Mouse (Mus musculus) frontal cortex, adult 2 months (tissue): ENCODE results near the gene Mdm2. TPM values are rescaled to one million over a fixed set of nuclear protein-coding genes. Genes with fewer than 3 reads are reported as not detected.
A peak's percentile ranks its signal among the peaks of the same experiment; 100 is the strongest.

Experiments
- DNase-seq, 2 experiments: peaks; one replicate each; pipeline ENCODE4 v3.0.0; 2022; ENCODE audit warnings: low spot score in 1 of 2; ENCODE audit errors: extremely low spot score in 1 of 2
- polyA plus RNA-seq: library from polyadenylated mRNA; depleted of rRNA; stranded (reverse); fragments of >200 nt; gene quantifications from 2 replicates; pipeline ENCODE4 v1.2.3, GENCODE M21; 2012

Gene Mdm2
- polyA plus RNA-seq, 1 experiment, result 74.5 TPM

DNA sequence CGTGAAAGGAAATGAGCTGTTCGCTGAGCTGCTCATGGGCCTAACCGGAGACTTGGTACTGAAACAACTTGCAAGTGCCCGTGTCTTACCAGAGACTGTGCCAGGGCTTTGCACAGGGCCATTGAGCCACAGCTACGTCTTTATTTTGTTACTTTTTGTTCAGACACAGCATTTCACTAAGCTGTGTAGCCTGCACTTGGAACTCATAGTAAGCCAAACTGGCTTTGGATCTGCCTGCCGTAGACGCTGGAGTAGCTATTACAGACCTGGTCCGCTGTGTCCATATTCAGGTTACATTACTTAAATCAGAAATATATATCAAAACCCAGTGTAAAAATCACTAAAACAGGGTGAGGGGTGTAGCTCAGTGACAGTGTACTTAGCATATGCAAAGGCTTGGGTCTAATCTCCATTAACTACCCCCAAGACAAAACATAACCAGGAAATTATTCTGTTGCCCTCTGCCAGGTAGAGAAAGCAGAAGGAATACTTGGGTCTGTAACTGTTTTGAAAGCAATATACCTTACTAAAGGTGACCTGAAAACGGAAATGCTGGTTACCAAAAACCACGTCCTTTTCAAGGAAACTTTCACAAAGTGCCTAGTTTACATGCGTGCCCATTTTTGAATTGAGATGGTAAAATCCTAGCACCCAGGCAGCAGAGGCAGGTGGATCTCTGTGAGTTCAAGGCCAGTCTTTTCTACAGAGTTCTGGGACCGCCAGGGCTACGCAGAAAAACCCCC, 24.5 kb downstream of the Mdm2 start:
- no peak for DNase-seq

- no peak for DNase-seq
Observed at GRCm38 (mm10) chr10:117685171-117685848, 25.2 kb downstream of the Mdm2 start.

DNA sequence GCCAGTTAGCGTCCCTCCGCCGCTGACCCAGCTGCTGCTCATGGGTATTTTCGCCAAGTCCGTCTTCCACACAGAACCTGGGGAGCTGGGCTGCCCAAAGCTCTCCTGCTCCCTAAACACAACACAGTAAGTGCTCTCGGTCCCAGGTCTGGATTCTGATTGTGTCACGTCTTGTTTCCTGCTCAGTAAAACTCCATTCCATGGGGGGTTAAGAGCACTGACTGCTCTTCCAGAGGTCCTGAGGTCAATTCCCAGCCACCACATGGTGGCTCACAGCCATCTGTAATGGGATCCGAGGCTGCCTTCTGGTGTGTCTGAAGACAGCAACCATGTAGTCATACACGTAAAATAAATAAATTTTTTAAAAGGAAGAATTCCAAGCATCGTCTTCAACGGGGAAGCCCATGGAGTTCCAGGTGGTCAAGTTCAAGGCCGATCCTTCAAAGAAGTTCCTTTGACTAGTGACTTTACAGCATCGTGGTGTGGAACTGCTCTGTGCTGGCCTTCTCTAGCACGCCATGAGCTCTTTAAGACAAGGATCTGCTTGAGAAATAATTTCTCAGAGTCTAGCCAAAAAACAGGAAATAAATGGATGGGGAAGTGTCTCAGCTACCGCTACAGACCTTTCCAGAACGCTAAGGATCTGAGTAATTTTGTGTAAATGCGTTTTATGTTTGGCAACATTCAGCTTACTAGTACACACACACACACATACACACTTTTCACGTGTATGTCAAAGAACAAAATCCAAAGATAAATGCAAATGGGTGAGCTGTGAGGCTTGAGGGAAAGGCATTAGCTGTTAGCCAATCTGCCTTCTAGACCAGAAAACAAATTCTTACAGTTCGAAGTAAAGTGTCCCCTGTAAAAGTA, 26.0 kb downstream of the Mdm2 start:
- DNase-seq, result no peak

DNA sequence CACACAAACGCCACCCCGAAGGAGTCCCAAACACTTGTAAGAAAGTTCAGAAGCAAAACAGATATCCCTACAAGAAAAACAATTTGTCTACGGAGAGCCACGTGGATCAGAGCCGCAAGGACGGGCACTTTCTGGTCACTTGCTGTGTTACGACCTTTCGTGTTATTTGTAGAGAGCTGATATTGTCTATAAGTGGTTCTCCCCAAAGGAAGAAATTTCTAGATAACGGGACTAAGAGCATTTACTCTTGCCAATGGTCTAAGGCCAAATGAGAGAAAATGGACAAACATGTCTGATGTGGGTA, 26.9 kb downstream of the Mdm2 start:
- DNase-seq, result no peak

DNA sequence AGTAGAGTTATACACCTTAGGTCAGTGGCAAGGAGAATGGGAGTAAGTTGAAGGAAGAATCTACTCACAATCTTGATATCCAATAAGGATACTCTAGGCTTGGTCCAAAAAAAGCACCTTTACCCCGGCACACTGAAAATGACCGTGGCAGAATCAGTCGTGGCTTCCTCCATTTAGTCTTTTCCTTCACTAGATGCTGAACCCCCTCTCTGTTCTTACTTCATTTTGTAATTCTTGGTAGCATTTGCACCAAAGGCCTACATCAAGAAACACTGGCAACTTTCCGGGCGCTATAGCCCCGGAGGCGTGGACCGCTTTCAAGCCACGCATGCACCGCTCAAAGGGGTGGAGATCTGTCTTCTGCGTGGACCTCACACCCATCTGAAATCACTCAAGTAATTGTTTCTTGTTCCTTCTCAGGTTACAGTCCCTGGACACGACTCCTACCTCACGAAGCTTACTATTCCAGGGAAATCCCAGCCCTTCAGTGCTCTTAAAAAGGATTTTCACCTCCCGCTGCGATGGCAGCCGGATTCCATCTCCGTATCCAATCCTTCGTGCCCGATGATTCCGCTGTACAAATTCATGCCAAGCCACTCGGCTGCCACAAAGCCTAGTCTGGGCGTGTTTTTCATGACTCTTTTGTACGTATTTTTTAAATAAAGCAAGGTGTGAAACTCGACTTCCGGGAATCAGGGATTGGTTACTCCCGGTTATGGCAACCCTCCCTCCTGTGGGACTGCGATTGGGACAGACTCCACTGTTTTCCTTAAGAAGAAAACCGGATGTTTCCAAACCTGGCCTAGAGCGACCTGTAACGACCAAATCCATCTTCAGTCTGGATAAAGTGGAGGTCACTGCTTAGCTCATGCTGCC, 27.5 kb downstream of the Mdm2 start:
- DNase-seq, result no peak

DNA sequence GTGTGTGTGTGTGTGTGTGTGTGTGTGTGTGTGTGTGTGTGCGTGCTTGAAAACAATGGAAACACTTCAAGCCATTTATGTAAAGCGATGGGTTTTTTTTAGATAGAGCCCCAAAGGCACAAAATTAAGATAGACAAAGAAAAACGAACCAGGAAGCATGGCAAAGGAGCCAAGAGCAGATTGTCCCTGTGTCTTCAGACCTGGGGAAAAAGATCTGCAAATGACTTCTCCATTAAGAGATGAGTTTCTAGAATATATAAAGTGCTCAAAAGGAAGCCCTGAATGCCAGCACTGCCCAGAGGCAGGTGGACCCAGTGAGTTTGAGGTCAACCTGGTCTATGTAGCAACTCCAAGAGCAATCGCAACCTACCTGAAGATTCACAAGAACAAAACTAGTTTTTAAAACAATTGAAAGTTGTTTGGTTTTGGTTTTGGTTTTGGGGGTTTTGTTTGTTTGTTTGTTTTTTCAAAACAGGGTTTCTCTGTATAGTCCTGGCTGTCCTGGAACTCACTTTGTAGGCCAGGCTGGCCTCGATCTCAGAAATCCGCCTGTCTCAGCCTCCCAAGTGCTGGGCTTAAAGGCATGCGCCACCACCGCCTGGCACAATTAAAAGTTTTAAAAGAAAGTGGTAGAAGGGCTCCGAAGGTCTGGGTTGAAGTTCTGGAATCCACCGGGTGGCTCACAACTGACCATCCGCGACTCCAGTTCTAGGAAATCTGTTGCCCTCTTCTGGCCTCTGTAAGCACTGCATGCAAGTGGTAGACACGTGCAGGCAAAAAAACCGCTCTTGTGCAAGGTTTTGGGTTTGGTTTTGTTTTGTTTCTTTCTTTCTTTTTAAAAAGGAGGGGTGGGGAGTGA, 28.3 kb downstream of the Mdm2 start:
- peak in 1 of 2 experiments; percentile 50 for DNase-seq

GRCm38 (mm10) chr10:117681543-117681942, 29.0 kb downstream of the Mdm2 start:
- no peak for DNase-seq

DNA sequence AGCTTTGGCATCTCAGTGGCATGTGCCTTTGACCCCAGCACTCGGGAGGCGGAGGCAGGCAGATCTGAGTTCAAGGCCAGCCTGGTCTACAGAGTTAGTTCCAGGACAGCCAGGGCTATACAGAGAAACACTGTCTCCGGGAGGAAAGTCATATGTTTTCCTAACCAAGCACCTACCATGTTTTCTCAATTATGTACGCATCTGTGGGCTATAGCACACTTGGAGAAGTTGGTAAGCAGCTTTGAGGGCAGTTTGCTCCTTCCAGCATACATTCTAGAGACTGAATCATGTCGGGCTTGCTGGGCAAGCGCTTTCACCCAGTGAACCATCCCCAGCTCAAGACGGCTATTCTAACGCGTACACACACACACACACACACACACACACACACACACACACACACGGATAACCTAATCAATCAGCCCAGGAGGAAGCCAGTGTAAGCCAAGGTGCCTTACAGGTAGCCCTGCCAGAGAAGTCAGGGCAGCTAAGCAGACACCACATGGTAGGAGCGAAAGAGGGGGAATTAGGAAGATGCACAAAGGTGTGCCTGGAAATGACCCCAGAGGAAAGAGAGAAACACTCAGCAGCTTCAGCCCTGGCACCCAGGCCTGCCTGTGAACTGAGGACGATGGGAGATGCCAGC, 29.6 kb downstream of the Mdm2 start:
- no peak for DNase-seq

GRCm38 (mm10) chr10:117679963-117680473, 30.5 kb downstream of the Mdm2 start:
- DNase-seq, result no peak

GRCm38 (mm10) chr10:117679029-117679686, 31.4 kb downstream of the Mdm2 start:
- DNase-seq, result no peak

- no peak for DNase-seq
Observed at GRCm38 (mm10) chr10:117678357-117678756, 32.2 kb downstream of the Mdm2 start.

DNA sequence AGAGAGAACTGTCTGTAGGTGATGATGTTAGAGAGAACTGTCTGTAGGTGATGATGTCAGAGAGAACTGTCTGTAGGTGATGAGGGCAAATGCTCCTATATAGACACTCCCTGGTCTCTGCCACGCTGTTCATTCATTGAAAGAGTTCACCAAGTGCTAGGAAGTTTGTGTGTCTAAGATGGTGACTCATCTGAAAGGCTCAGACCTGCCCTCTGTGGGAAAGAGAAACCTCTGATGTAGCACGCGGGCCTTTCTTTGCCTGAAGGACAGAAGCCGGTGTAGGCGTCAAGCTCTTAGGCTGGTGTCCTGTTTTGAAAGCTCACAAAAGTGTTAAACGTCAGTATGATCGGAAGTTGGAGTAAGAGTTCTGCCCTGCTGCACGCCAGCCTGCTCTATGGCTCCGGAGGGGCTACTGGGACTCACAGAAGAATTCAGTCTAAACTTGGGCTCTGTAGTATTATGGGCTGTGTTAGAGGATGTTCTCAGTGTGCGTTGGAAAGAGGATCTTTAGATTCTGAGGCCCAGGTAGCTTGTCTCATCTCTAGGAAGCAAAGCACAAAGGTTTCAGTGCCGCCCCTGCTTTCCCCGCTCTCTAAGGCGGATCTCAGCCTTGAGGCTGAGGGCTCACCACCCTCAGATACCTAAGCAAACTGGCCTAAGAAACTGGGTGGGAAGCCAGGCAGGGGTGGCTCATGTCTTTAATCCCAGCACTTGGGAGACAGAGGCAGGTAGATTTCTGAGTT, 32.9 kb downstream of the Mdm2 start:
- no peak for DNase-seq

DNA sequence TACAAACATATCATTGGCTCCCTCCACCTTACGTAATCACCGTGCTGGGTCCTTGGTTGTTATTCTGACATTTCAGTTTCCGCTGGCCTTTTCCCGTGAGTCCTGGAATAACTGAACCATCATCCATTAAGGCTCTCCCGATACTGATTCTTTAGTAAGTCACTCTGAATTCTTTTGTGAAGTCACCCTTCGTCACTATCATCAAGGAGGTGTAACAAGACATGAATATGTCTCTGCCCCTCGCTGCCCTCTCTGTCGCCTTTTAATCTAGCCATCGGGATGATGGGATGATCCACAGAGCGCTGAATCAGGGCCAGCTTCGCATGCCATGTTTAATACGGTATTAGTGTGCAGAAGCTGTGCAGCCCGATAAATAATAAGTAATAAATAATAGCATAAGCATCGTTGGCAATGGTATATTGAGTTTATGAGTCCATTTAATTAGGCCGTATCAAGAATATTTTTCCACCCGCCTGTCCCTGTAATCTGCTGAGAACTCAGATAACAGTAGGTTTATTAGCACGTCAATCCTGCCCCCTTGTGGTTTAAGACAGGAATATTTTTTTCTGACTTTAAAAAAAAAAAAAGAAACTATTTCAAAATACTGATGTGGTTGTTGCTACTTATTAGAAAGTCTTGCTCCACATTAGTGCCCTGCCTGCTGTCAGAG, 33.8 kb downstream of the Mdm2 start:
- peak in 1 of 2 experiments; percentile 74 for DNase-seq

GRCm38 (mm10) chr10:117676036-117676643, 34.4 kb downstream of the Mdm2 start:
- peak; percentile 44 to 73 for DNase-seq

GRCm38 (mm10) chr10:117675096-117676035, 35.2 kb downstream of the Mdm2 start:
- DNase-seq, result peak; percentile 80 to 85
